Mouse (Mus musculus) kidney, adult 8-10 months (tissue): ENCODE results near the gene Nek8.
"Not testable (repeated sequence)": the region's sequence is repeated elsewhere in the genome, so short reads cannot be mapped to it uniquely, and the experiment has no call there.

Source experiments
- DNase-seq, 2 experiments: peaks; one replicate each; pipeline ENCODE4 v3.0.0; 2022

The Nek8 gene

GRCm38 (mm10) chr11:78176402-78176862 lies at the start of gene Nek8, which contains the start of gene Tlcd1:
Gene Nek8, minus strand, starts transcription at chr11:78176675.
Gene Tlcd1, plus strand, starts transcription at chr11:78176711.
- peak; percentile 95 to 97 for DNase-seq

- DNase-seq = no peak
Observed at GRCm38 (mm10) chr11:78223586-78223985, 47.1 kb upstream of the Nek8 start.

- DNase-seq = no peak
Observed at GRCm38 (mm10) chr11:78215709-78216317, 39.3 kb upstream of the Nek8 start.

- DNase-seq = no peak
Observed at GRCm38 (mm10) chr11:78213086-78213817, 36.8 kb upstream of the Nek8 start.

- DNase-seq = no peak
Observed at GRCm38 (mm10) chr11:78211513-78211912, 35.0 kb upstream of the Nek8 start.

GRCm38 (mm10) chr11:78210615-78211014 lies 34.1 kb upstream of the Nek8 start:
- DNase-seq = no peak

GRCm38 (mm10) chr11:78209886-78210285 lies 33.4 kb upstream of the Nek8 start:
- no peak for DNase-seq

GRCm38 (mm10) chr11:78207190-78207589 lies 30.7 kb upstream of the Nek8 start:
- no peak for DNase-seq

- DNase-seq = no peak
Observed at GRCm38 (mm10) chr11:78205361-78206206, 29.1 kb upstream of the Nek8 start.

- DNase-seq = no peak
Observed at GRCm38 (mm10) chr11:78204287-78204686, 27.8 kb upstream of the Nek8 start.

GRCm38 (mm10) chr11:78202372-78202771 lies 25.9 kb upstream of the Nek8 start:
- no peak for DNase-seq

GRCm38 (mm10) chr11:78195101-78195863 lies 18.8 kb upstream of the Nek8 start:
- DNase-seq = no peak

- DNase-seq = peak; percentile 69 to 85
Observed at GRCm38 (mm10) chr11:78194411-78195100, 18.1 kb upstream of the Nek8 start.

GRCm38 (mm10) chr11:78193113-78193512 lies 16.6 kb upstream of the Nek8 start, which contains the start of gene Proca1:
Gene Proca1, plus strand, starts transcription at chr11:78193392.
- DNase-seq = no peak

GRCm38 (mm10) chr11:78190041-78190440 lies 13.6 kb upstream of the Nek8 start:
- DNase-seq = peak; percentile 85 to 86

GRCm38 (mm10) chr11:78189234-78190040 lies 13.0 kb upstream of the Nek8 start:
- DNase-seq = peak; percentile 70 to 79

GRCm38 (mm10) chr11:78188331-78189233 lies 12.1 kb upstream of the Nek8 start, which contains the start of gene Rab34:
Gene Rab34, plus strand, starts transcription at chr11:78188430.
- peak; percentile 68 to 70 for DNase-seq

- DNase-seq = not testable (repeated sequence)
Observed at GRCm38 (mm10) chr11:78184702-78185101, 8.2 kb upstream of the Nek8 start.

GRCm38 (mm10) chr11:78183884-78184514 lies 7.5 kb upstream of the Nek8 start:
- no peak for DNase-seq
